Comparison of ENCODE assay signal across 24 mouse cellular contexts in genomic region chr8:65987665-65988064, GRCm38 (mm10).
DNase-seq lines count a peak whose midpoint lies in the region; ATAC-seq lines count a peak whose summit lies in the region.
"Had no signal": no experiment of that assay in that cellular context is flagged by ENCODE, and none has a peak within 500 bp of the region (broad histone marks: within the 10 kb centered on the region; RNA-seq: fewer than 3 reads in every experiment).

No protein-coding gene starts in this region.

- 76% methylated on average over 1 of the region's 1 CpGs for WGBS in forebrain, embryonic 16.5 days
- WGBS in forebrain, embryonic 12.5 days = 88% methylated on average over 1 of the region's 1 CpGs

- H3K27ac ChIP-seq in forebrain, embryonic 16.5 days (ENCODE audit: low read length) = no peak overlapping the region
- H3K27ac ChIP-seq in forebrain, embryonic 12.5 days = no peak overlapping the region
- H3K27ac ChIP-seq: forebrain, embryonic 15.5 days; heart, adult 2 months; heart, embryonic 10.5 days; heart, embryonic 13.5 days; hindbrain, embryonic 14.5 days; hindbrain, postnatal 0 days had no signal

- H3K9me3 ChIP-seq in forebrain, embryonic 16.5 days (ENCODE audit: control insufficient read depth, low read length) = no peaks in the 10 kb centered on the region
- H3K9me3 ChIP-seq in forebrain, embryonic 12.5 days = no peaks in the 10 kb centered on the region
- H3K9me3 ChIP-seq: forebrain, embryonic 15.5 days; heart, embryonic 10.5 days; heart, embryonic 13.5 days had no signal

- no peaks in the 10 kb centered on the region for H3K36me3 ChIP-seq in forebrain, embryonic 16.5 days (ENCODE audit: control insufficient read depth, insufficient read depth)
- no peaks in the 10 kb centered on the region for H3K36me3 ChIP-seq in forebrain, embryonic 12.5 days (replicated peaks)
- H3K36me3 ChIP-seq: forebrain, embryonic 15.5 days; heart, embryonic 10.5 days; heart, embryonic 13.5 days had no signal

- H3K9ac ChIP-seq in forebrain, embryonic 16.5 days (replicated peaks; ENCODE audit: low read depth, low read length) = no peak overlapping the region
- no peak overlapping the region for H3K9ac ChIP-seq in forebrain, embryonic 12.5 days
- H3K9ac ChIP-seq: forebrain, embryonic 15.5 days; heart, embryonic 13.5 days; hindbrain, embryonic 14.5 days had no signal

- no peak overlapping the region for H3K4me2 ChIP-seq in forebrain, embryonic 16.5 days (ENCODE audit: low read length)
- H3K4me2 ChIP-seq in forebrain, embryonic 12.5 days = no peak overlapping the region
- H3K4me2 ChIP-seq: forebrain, embryonic 15.5 days; heart, embryonic 13.5 days; hindbrain, embryonic 14.5 days had no signal

- ATAC-seq in forebrain, embryonic 16.5 days = 0 out of 2 replicates have a peak, but pooled peaks have one; percentile 40
- ATAC-seq in forebrain, embryonic 12.5 days (ENCODE audit: low FRiP score) = no peak
- ATAC-seq: activated CD4-positive, CD25-positive, alpha-beta regulatory T cell, adult 4 months; forebrain, embryonic 15.5 days; hindbrain, postnatal 0 days had no signal

- H3K4me3 ChIP-seq in forebrain, embryonic 16.5 days (replicated peaks; ENCODE audit: low read length) = no peak overlapping the region
- H3K4me3 ChIP-seq in forebrain, embryonic 12.5 days (replicated peaks) = no peak overlapping the region
- H3K4me3 ChIP-seq: forebrain, embryonic 15.5 days; heart, adult 2 months; heart, embryonic 10.5 days; heart, embryonic 13.5 days had no signal

- intact Hi-C loops in left cerebral cortex, postnatal 36 days (cut with DNase I) = no loop called here

- H3K27me3 ChIP-seq in forebrain, embryonic 16.5 days (replicated peaks; ENCODE audit: control insufficient read depth, insufficient read depth, low read length) = no peaks in the 10 kb centered on the region
- no peaks in the 10 kb centered on the region for H3K27me3 ChIP-seq in forebrain, embryonic 12.5 days
- H3K27me3 ChIP-seq: forebrain, embryonic 15.5 days; heart, embryonic 13.5 days had no signal

- DNase-seq in layer of hippocampus, adult 11-12 months (ENCODE audit: low spot score) = peak; percentile 15
- DNase-seq in layer of hippocampus, postnatal 25 days (ENCODE audit: extremely low spot score in 1 of 2, low spot score in 1 of 2) = no peak
- peak; percentile 10 for DNase-seq in left cerebral cortex, adult 11 months (ENCODE audit: low spot score)
- DNase-seq in left cerebral cortex, postnatal 36 days (ENCODE audit: low spot score in 2 of 2) = no peak
- DNase-seq in right cerebral cortex, adult 18-20 months = peak; percentile 18
- DNase-seq in right cerebral cortex, postnatal 14 days = no peak
- DNase-seq: adrenal gland, adult 8-10 months; adrenal gland, postnatal 25 days; cerebellum, adult 18-20 months; cerebellum, adult 9-10 months; cerebellum, postnatal 14 days; gastrocnemius, postnatal 10 days; gastrocnemius, postnatal 36 days; heart, adult 2 months; heart, postnatal 14 days; heart, postnatal 4 days had no signal

- no peaks in the 10 kb centered on the region for H3K4me1 ChIP-seq in forebrain, embryonic 16.5 days (replicated peaks; ENCODE audit: control insufficient read depth, insufficient read depth, low read length)
- H3K4me1 ChIP-seq in forebrain, embryonic 12.5 days = no peaks in the 10 kb centered on the region
- H3K4me1 ChIP-seq: forebrain, embryonic 15.5 days; heart, embryonic 10.5 days; heart, embryonic 13.5 days had no signal

Comparison
In these comparisons a context has a peak if more than half of its experiments do, and no peak if none do; other contexts are left out.
1. DNase-seq: peak in layer of hippocampus, adult 11-12 months (single experiment), left cerebral cortex, adult 11 months (single experiment) and right cerebral cortex, adult 18-20 months (single experiment); none in layer of hippocampus, postnatal 25 days (0 of 2), left cerebral cortex, postnatal 36 days (0 of 2) and right cerebral cortex, postnatal 14 days (single experiment).